ENCODE assay signal across 8 mouse cellular contexts in the genomic region with DNA sequence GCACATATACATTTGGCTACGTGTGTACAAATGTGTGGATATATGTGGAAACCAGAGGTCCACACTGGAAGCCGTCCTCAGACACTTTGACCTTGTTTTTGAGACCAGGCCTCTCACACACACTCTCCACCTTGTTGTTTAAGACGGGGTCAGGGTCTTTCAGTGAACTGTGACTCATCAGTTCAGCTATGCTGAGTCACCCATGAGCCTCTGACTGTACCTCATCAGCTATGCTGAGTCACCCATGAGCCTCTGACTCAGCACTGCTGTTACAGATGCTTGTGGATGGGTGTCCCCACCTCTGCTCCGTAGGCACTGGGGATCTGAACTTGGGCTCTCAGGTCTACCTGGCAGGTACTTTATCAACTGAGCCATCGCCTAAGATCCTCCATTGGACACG.
A peak's percentile ranks its signal among the peaks of the same experiment; 100 is the strongest.
DNase-seq lines count a peak whose midpoint lies in the region; ATAC-seq lines count a peak whose summit lies in the region.

No protein-coding gene starts in this region.

- no peaks in the 10 kb centered on the region for H3K9me3 ChIP-seq in forebrain, embryonic 10.5 days
- no peaks in the 10 kb centered on the region for H3K9me3 ChIP-seq in forebrain, embryonic 14.5 days (replicated peaks; ENCODE audit: control insufficient read depth, low read length)
- no peaks in the 10 kb centered on the region for H3K9me3 ChIP-seq in neural tube, embryonic 12.5 days
- H3K9me3 ChIP-seq in stomach, embryonic 15.5 days, result no peaks in the 10 kb centered on the region

- peak; percentile 17 for DNase-seq in forebrain, embryonic 10.5 days (ENCODE audit: extremely low spot score, low spot score)
- DNase-seq in forebrain, embryonic 14.5 days (ENCODE audit: low spot score), result no peak
- DNase-seq in neural tube, embryonic 10.5 days (ENCODE audit: extremely low spot score, low spot score), result no peak
- DNase-seq in urinary bladder, adult 18-20 months (ENCODE audit: low spot score in 2 of 2), result no peak
- DNase-seq in right cerebral cortex, postnatal 14 days, result no peak

- no peak overlapping the region for H3K4me3 ChIP-seq in forebrain, embryonic 10.5 days
- no peak overlapping the region for H3K4me3 ChIP-seq in forebrain, embryonic 14.5 days (ENCODE audit: low read depth, low read length)
- no peak overlapping the region for H3K4me3 ChIP-seq in neural tube, embryonic 12.5 days
- H3K4me3 ChIP-seq in stomach, embryonic 15.5 days (replicated peaks), result no peak overlapping the region

- no peak for ATAC-seq in forebrain, embryonic 14.5 days
- ATAC-seq in neural tube, embryonic 12.5 days (ENCODE audit: low FRiP score, low read depth), result 0 out of 2 replicates have a peak, but pooled peaks have one; percentile 29
- ATAC-seq in erythroid progenitor cell, adult 5-6 weeks (replicated peaks; ENCODE audit: low FRiP score, poor library complexity, severe bottlenecking), result peak; percentile 96
- ATAC-seq in stomach, embryonic 15.5 days (ENCODE audit: insufficient read depth, low FRiP score, low read depth), result peak; percentile 95

- H3K27ac ChIP-seq in forebrain, embryonic 10.5 days, result no peak overlapping the region
- H3K27ac ChIP-seq in forebrain, embryonic 14.5 days (ENCODE audit: low read depth, low read length), result no peak overlapping the region
- H3K27ac ChIP-seq in neural tube, embryonic 12.5 days, result no peak overlapping the region
- H3K27ac ChIP-seq in stomach, embryonic 15.5 days, result no peak overlapping the region

- no peak overlapping the region for H3K4me2 ChIP-seq in forebrain, embryonic 14.5 days (ENCODE audit: low read length)
- H3K4me2 ChIP-seq in neural tube, embryonic 12.5 days (replicated peaks), result no peak overlapping the region
- H3K4me2 ChIP-seq in stomach, embryonic 15.5 days, result no peak overlapping the region

- no peak overlapping the region for H3K9ac ChIP-seq in forebrain, embryonic 14.5 days (ENCODE audit: low read length)
- no peak overlapping the region for H3K9ac ChIP-seq in neural tube, embryonic 12.5 days
- no peak overlapping the region for H3K9ac ChIP-seq in stomach, embryonic 15.5 days

- H3K4me1 ChIP-seq in forebrain, embryonic 10.5 days, result peaks cover 13% of the 10 kb centered on the region
- H3K4me1 ChIP-seq in forebrain, embryonic 14.5 days (ENCODE audit: control insufficient read depth, insufficient read depth, low read length), result no peaks in the 10 kb centered on the region
- H3K4me1 ChIP-seq in neural tube, embryonic 12.5 days, result no peaks in the 10 kb centered on the region
- no peaks in the 10 kb centered on the region for H3K4me1 ChIP-seq in stomach, embryonic 15.5 days

- H3K36me3 ChIP-seq in forebrain, embryonic 10.5 days (replicated peaks), result no peaks in the 10 kb centered on the region
- no peaks in the 10 kb centered on the region for H3K36me3 ChIP-seq in forebrain, embryonic 14.5 days (ENCODE audit: control insufficient read depth, insufficient read depth, low read length)
- H3K36me3 ChIP-seq in neural tube, embryonic 12.5 days, result no peaks in the 10 kb centered on the region
- H3K36me3 ChIP-seq in stomach, embryonic 15.5 days, result no peaks in the 10 kb centered on the region

- H3K27me3 ChIP-seq in forebrain, embryonic 10.5 days (ENCODE audit: poor library complexity, severe bottlenecking), result no peaks in the 10 kb centered on the region
- no peaks in the 10 kb centered on the region for H3K27me3 ChIP-seq in forebrain, embryonic 14.5 days (replicated peaks; ENCODE audit: control insufficient read depth, insufficient read depth, low read length)
- no peaks in the 10 kb centered on the region for H3K27me3 ChIP-seq in neural tube, embryonic 12.5 days (replicated peaks)
- no peaks in the 10 kb centered on the region for H3K27me3 ChIP-seq in stomach, embryonic 15.5 days (replicated peaks)

- WGBS in forebrain, embryonic 10.5 days, result 86% methylated on average over 6 of the region's 6 CpGs
- WGBS in forebrain, embryonic 14.5 days, result 88% methylated on average over 6 of the region's 6 CpGs
- 87% methylated on average over 6 of the region's 6 CpGs for WGBS in neural tube, embryonic 12.5 days
- WGBS in stomach, embryonic 15.5 days, result 77% methylated on average over 6 of the region's 6 CpGs
